ENCODE assay signal across 13 mouse cellular contexts in genomic region chr6:92947337-92948042, GRCm38 (mm10). TPM values are rescaled to one million over a fixed set of nuclear protein-coding genes. Genes with fewer than 3 reads are reported as not detected.
DNase-seq lines count a peak whose midpoint lies in the region; ATAC-seq and TF ChIP-seq lines count a peak whose summit lies in the region.
"Had no signal": no experiment of that assay in that cellular context is flagged by ENCODE, and none has a peak within 500 bp of the region (broad histone marks: within the 10 kb centered on the region; RNA-seq: fewer than 3 reads in every experiment).

No protein-coding gene starts in this region.

- 88% methylated on average over 6 of the region's 6 CpGs for WGBS in hindbrain, postnatal 0 days
- 91% methylated on average over 6 of the region's 6 CpGs for WGBS in hindbrain, embryonic 11.5 days
- 70% methylated on average over 6 of the region's 6 CpGs for WGBS in liver, embryonic 14.5 days (ENCODE audit: insufficient replicate concordance)
- WGBS in liver, embryonic 12.5 days (ENCODE audit: insufficient replicate concordance), result 77% methylated on average over 6 of the region's 6 CpGs

- H3K27ac ChIP-seq in hindbrain, postnatal 0 days, result no peak overlapping the region
- H3K27ac ChIP-seq in hindbrain, embryonic 11.5 days (ENCODE audit: low read depth, low read length), result no peak overlapping the region
- no peak overlapping the region for H3K27ac ChIP-seq in liver, embryonic 14.5 days
- no peak overlapping the region for H3K27ac ChIP-seq in liver, embryonic 12.5 days
- no peak overlapping the region for H3K27ac ChIP-seq in ES-E14 (ENCODE audit: insufficient read depth, low read depth, low read length, poor library complexity, severe bottlenecking)
- H3K27ac ChIP-seq: embryonic facial prominence, embryonic 13.5 days had no signal

- no peak overlapping the region for H3K4me3 ChIP-seq in hindbrain, postnatal 0 days (ENCODE audit: low read length)
- H3K4me3 ChIP-seq in hindbrain, embryonic 11.5 days (ENCODE audit: low read depth, low read length), result no peak overlapping the region
- no peak overlapping the region for H3K4me3 ChIP-seq in liver, embryonic 14.5 days (ENCODE audit: insufficient read depth in 1 of 2, low read depth in 2 of 2, low read length in 2 of 2)
- H3K4me3 ChIP-seq in liver, embryonic 12.5 days, result no peak overlapping the region
- no peak overlapping the region for H3K4me3 ChIP-seq in E14TG2a.4 (replicated peaks; ENCODE audit: low read length)
- H3K4me3 ChIP-seq in ES-E14 (ENCODE audit: insufficient read depth in 1 of 2, low read depth in 1 of 2, low read length in 2 of 2, poor library complexity in 1 of 2, severe bottlenecking in 1 of 2), result no peak overlapping the region
- H3K4me3 ChIP-seq: embryonic facial prominence, embryonic 13.5 days had no signal

- no peak for TF ChIP-seq EP300 in liver, embryonic 14.5 days (IDR thresholded peaks at IDR 0.05; ENCODE audit: low read depth)

- no peak for ATAC-seq in hindbrain, postnatal 0 days
- ATAC-seq in hindbrain, embryonic 11.5 days (ENCODE audit: low FRiP score), result no peak
- ATAC-seq in liver, embryonic 14.5 days (ENCODE audit: insufficient read depth), result no peak
- no peak for ATAC-seq in liver, embryonic 12.5 days
- ATAC-seq in granulocyte monocyte progenitor cell, adult 5-6 weeks (replicated peaks; ENCODE audit: poor library complexity, severe bottlenecking), result no peak
- ATAC-seq: hindbrain, embryonic 16.5 days; midbrain, embryonic 16.5 days had no signal

- H3K4me1 ChIP-seq in hindbrain, postnatal 0 days (ENCODE audit: insufficient read depth, low read length), result no peaks in the 10 kb centered on the region
- H3K4me1 ChIP-seq in hindbrain, embryonic 11.5 days (replicated peaks; ENCODE audit: control insufficient read depth, insufficient read depth, low read length), result no peaks in the 10 kb centered on the region
- H3K4me1 ChIP-seq in liver, embryonic 14.5 days (replicated peaks; ENCODE audit: control insufficient read depth in 2 of 2, insufficient read depth in 2 of 2, low read length in 1 of 2), result no peaks in the 10 kb centered on the region
- 0 out of 2 replicates have a peak, but pooled peaks cover 4% of the 10 kb centered on the region for H3K4me1 ChIP-seq in liver, embryonic 12.5 days
- H3K4me1 ChIP-seq in E14TG2a.4 (replicated peaks; ENCODE audit: low read depth, low read length) (peaks cover 24% of the 10 kb centered on the region), ES-E14 (ENCODE audit: control insufficient read depth in 2 of 2, insufficient read depth in 2 of 2, low read length in 2 of 2, poor library complexity in 1 of 2) (no peaks in the 10 kb centered on the region)

- DNase-seq in hindbrain, postnatal 0 days (ENCODE audit: low spot score), result no peak
- no peak for DNase-seq in hindbrain, embryonic 11.5 days (ENCODE audit: low spot score)
- DNase-seq in liver, embryonic 14.5 days (ENCODE audit: low read depth in 3 of 3, low spot score in 3 of 3), result no peak
- DNase-seq in ES-E14 (ENCODE audit: low read depth, low spot score), result peak; percentile 37
- no peak for DNase-seq in T-cell, adult 2 months (ENCODE audit: low spot score)
- DNase-seq: gastrocnemius, postnatal 36 days; heart, postnatal 14 days had no signal

- H3K4me2 ChIP-seq in hindbrain, postnatal 0 days (ENCODE audit: low read depth, low read length), result no peak overlapping the region
- H3K4me2 ChIP-seq in hindbrain, embryonic 11.5 days (replicated peaks; ENCODE audit: low read depth, low read length), result no peak overlapping the region
- no peak overlapping the region for H3K4me2 ChIP-seq in liver, embryonic 14.5 days (ENCODE audit: low read depth)
- no peak overlapping the region for H3K4me2 ChIP-seq in liver, embryonic 12.5 days
- H3K4me2 ChIP-seq: embryonic facial prominence, embryonic 13.5 days had no signal

- no peak overlapping the region for H3K9ac ChIP-seq in hindbrain, postnatal 0 days (replicated peaks; ENCODE audit: low read length)
- no peak overlapping the region for H3K9ac ChIP-seq in hindbrain, embryonic 11.5 days (ENCODE audit: low read depth, low read length)
- H3K9ac ChIP-seq in liver, embryonic 14.5 days (replicated peaks), result no peak overlapping the region
- H3K9ac ChIP-seq in liver, embryonic 12.5 days, result no peak overlapping the region
- no peak overlapping the region for H3K9ac ChIP-seq in ES-E14 (ENCODE audit: insufficient read depth, low read depth, low read length, poor library complexity, severe bottlenecking)
- H3K9ac ChIP-seq: embryonic facial prominence, embryonic 13.5 days had no signal

- TF ChIP-seq CTCF in hindbrain, postnatal 0 days (IDR thresholded peaks at IDR 0.05; ENCODE audit: low read depth), result peak; percentile 31
- TF ChIP-seq CTCF in liver, embryonic 14.5 days (IDR thresholded peaks at IDR 0.05; ENCODE audit: low read depth), result peak; percentile 48
- TF ChIP-seq CTCF in E14TG2a.4 (conservative IDR thresholded peaks at IDR 0.05; ENCODE audit: low read length), result peak; percentile 65

- H3K27me3 ChIP-seq in hindbrain, postnatal 0 days (ENCODE audit: insufficient read depth, low read length), result peaks cover 21% of the 10 kb centered on the region
- peaks cover 20% of the 10 kb centered on the region for H3K27me3 ChIP-seq in hindbrain, embryonic 11.5 days (ENCODE audit: control insufficient read depth, insufficient read depth, low read length)
- H3K27me3 ChIP-seq in liver, embryonic 14.5 days (ENCODE audit: control insufficient read depth, insufficient read depth, low read length), result peaks cover 19% of the 10 kb centered on the region
- H3K27me3 ChIP-seq in liver, embryonic 12.5 days (replicated peaks), result peaks cover 37% of the 10 kb centered on the region
- H3K27me3 ChIP-seq in E14TG2a.4 (ENCODE audit: insufficient read depth, low read length), result peaks cover 23% of the 10 kb centered on the region

- in situ Hi-C loops in ES-E14 (cut with MboI; ENCODE audit: low sequenced_read_pairs in 2 of 2, unreplicated experiment in 2 of 2), result no loop called here

- no peaks in the 10 kb centered on the region for H3K9me3 ChIP-seq in hindbrain, postnatal 0 days (ENCODE audit: low read length)
- H3K9me3 ChIP-seq in hindbrain, embryonic 11.5 days (ENCODE audit: control insufficient read depth, low read length), result no peaks in the 10 kb centered on the region
- no peaks in the 10 kb centered on the region for H3K9me3 ChIP-seq in liver, embryonic 14.5 days (ENCODE audit: control insufficient read depth, low read length)
- H3K9me3 ChIP-seq in liver, embryonic 12.5 days (replicated peaks), result 0 out of 2 replicates have a peak, but pooled peaks cover 8% of the 10 kb centered on the region
- H3K9me3 ChIP-seq in E14TG2a.4 (ENCODE audit: low read length), result peaks cover 11% of the 10 kb centered on the region
- H3K9me3 ChIP-seq in ES-E14 (ENCODE audit: control insufficient read depth, insufficient read depth, low read depth, low read length), result no peaks in the 10 kb centered on the region

- no peaks in the 10 kb centered on the region for H3K36me3 ChIP-seq in hindbrain, postnatal 0 days (ENCODE audit: insufficient read depth, low read length)
- no peaks in the 10 kb centered on the region for H3K36me3 ChIP-seq in hindbrain, embryonic 11.5 days (ENCODE audit: control insufficient read depth, insufficient read depth, low read length)
- no peaks in the 10 kb centered on the region for H3K36me3 ChIP-seq in liver, embryonic 14.5 days (replicated peaks; ENCODE audit: control insufficient read depth, insufficient read depth, low read depth)
- H3K36me3 ChIP-seq in liver, embryonic 12.5 days, result no peaks in the 10 kb centered on the region
- H3K36me3 ChIP-seq in E14TG2a.4 (ENCODE audit: insufficient read depth, low read length) (no peaks in the 10 kb centered on the region), ES-E14 (ENCODE audit: control insufficient read depth, insufficient read depth, low read length, poor library complexity, severe bottlenecking) (no peaks in the 10 kb centered on the region)
- H3K36me3 ChIP-seq: embryonic facial prominence, embryonic 13.5 days had no signal

TF ChIP-seq in ES-E14, 5 proteins besides CTCF, POLR2A, EP300 and RAD21:
- TF ChIP-seq HCFC1 (IDR thresholded peaks at IDR 0.05; ENCODE audit: borderline replicate concordance, insufficient read depth, low read length), result 0 out of 2 replicates have a peak, but pooled peaks have one; percentile 39
- TF ChIP-seq ZC3H11A (IDR thresholded peaks at IDR 0.05; ENCODE audit: borderline replicate concordance, low read depth, low read length), result peak; percentile 84; the same call in 1 of the 2 replicates
- TF ChIP-seq MAFK (IDR thresholded peaks at IDR 0.05; ENCODE audit: insufficient read depth, low read depth, low read length), result no peak
- TF ChIP-seq ZNF384 (IDR thresholded peaks at IDR 0.05; ENCODE audit: low read depth, low read length), result no peak
- no peak for TF ChIP-seq CHD2 (IDR thresholded peaks at IDR 0.05; ENCODE audit: low read depth, low read length)

RNA-seq across cellular contexts. Expression of gene Adamts9, which starts 4.2 kb away (rescaled TPM):
- total RNA-seq in hindbrain, postnatal 0 days (2014; rRNA removed), result 7.6 and 9.2 TPM in 2 replicates
- 1.5 and 1.7 TPM in 2 replicates for polyA plus RNA-seq in hindbrain, postnatal 0 days (2015; fragmentation: Nextera tagmentation; extraction: Ambion mirVana)
- 1.9 and 4.7 TPM in 2 replicates for polyA plus RNA-seq in hindbrain, embryonic 11.5 days (2014; fragmentation: Nextera tagmentation; extraction: Ambion mirVana)
- 0.81 and 1.2 TPM in 2 replicates for polyA plus RNA-seq in liver, embryonic 14.5 days (2012; rRNA removed)
- polyA plus RNA-seq in liver, embryonic 14.5 days (2014; fragmentation: Nextera tagmentation; extraction: Ambion mirVana), result 0.50 and 0.54 TPM in 2 replicates
- polyA plus RNA-seq in liver, embryonic 12.5 days (2016; fragmentation: Nextera tagmentation; extraction: Ambion mirVana), result 2.0 and 2.3 TPM in 2 replicates
- total RNA-seq in ES-E14 (2012; rRNA removed), result 19.1 and 21.2 TPM in 2 replicates
- total RNA-seq in granulocyte monocyte progenitor cell, adult 5-6 weeks (2014; fragmentation: Nextera tagmentation), result not detected in 2 replicates
- not detected in 2 replicates for total RNA-seq in granulocyte monocyte progenitor cell, adult 5-6 weeks (2017)
